Mouse (Mus musculus): ENCODE data around the gene Hist1h1e.
"Not testable (repeated sequence)": the region's sequence is repeated elsewhere in the genome, so short reads cannot be mapped to it uniquely, and the experiment has no call there.

DNA sequence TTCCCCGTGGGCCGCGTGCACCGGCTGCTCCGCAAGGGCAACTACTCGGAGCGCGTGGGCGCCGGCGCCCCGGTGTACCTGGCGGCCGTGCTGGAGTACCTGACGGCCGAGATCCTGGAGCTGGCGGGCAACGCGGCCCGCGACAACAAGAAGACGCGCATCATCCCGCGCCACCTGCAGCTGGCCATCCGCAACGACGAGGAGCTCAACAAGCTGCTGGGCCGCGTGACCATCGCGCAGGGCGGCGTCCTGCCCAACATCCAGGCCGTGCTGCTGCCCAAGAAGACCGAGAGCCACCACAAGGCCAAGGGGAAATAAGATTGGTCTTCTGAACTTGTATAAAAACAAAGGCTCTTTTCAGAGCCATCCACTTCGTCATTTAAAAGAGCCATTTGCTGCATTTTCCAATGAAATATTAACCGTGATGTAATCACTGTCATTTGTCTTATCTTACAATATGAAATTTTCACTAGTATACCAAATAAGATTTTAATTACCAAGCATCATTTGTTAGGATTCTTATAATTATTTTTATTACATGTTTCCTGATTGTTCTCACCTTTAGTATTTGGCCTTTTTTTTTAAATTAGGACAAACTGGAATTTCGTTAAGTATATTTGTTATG, 47.7 kb downstream of the Hist1h1e start:
- not testable (repeated sequence) for TF ChIP-seq CTCF (IDR thresholded peaks at IDR 0.05; ENCODE audit: extremely low read depth, insufficient read depth, insufficient read length, insufficient replicate concordance); POLR2A (IDR thresholded peaks at IDR 0.05; ENCODE audit: low read depth, low read length)
